Mouse (Mus musculus): ENCODE data around the gene Fcgrt. TPM values are rescaled to one million over a fixed set of nuclear protein-coding genes. Genes with fewer than 3 reads are reported as not detected.

Gene Fcgrt
- polyA plus RNA-seq, 1 experiment from 2014 or later, result 143 TPM

DNA sequence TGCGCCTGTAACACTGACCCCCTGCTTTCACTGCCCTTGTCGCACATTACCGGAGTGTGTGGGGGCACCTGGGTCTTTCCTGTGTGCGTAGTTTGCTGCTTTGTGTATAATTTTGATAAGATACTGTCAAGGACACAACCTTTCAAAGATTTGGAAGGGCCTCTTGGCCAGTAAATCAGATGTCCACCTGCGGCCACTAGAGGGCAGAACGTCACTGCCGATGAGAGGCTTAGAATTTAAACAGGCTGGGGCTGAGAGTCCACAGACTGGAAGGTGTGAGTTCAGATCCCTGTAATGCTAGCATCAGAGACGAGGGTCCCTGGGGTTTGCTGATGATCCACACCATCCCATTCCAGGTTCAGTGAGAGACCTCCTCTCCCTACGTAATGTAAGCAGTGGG, 25.1 kb downstream of the Fcgrt start:
- Histone ChIP-seq H3K4me2 (replicated peaks; ENCODE audit: low read depth, low read length) (no peak overlapping the region), H3K9me3 (ENCODE audit: low read length) (no peaks in the 10 kb centered on the region), H3K27me3 (replicated peaks; ENCODE audit: insufficient read depth, low read length) (no peaks in the 10 kb centered on the region), H3K4me1 (ENCODE audit: insufficient read depth, low read depth, low read length) (no peaks in the 10 kb centered on the region), H3K36me3 (ENCODE audit: insufficient read depth, low read length) (peaks cover 16% of the 10 kb centered on the region), H3K27ac (ENCODE audit: low read length) (no peak overlapping the region), H3K9ac (replicated peaks; ENCODE audit: low read depth) (no peak overlapping the region), H3K4me3 (ENCODE audit: low read depth, low read length) (no peak overlapping the region)
- 23% methylated on average over 9 of the region's 9 CpGs for WGBS
- peak; percentile 84 for DNase-seq (ENCODE audit: low spot score)
- peak; percentile 91 for TF ChIP-seq CTCF (IDR thresholded peaks at IDR 0.05)
- no peak for TF ChIP-seq EP300 (IDR thresholded peaks at IDR 0.05)
- peak; percentile 30; the same call in 1 of the 2 replicates for ATAC-seq

DNA sequence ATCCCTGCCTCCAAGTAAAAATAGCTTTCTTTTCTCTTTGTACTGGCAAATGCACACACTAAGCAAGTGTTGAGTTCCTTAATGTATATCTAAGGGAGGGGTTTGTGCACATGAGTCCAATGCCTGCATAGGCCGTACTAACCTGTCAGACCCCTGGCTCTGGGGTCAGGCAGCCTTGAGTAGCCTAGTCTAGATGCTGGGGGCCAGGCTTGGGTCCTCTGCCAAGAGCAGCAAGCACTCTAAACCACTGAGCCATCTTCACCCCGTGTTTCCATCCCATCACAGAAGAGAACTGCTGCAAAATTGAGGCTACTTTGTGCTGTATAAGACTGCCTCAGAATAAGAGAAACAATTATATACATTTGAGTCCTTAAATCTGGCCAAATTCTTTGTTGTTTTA, 25.8 kb downstream of the Fcgrt start:
- H3K4me3 ChIP-seq (ENCODE audit: low read depth, low read length), result no peak overlapping the region
- no peak overlapping the region for H3K4me2 ChIP-seq (replicated peaks; ENCODE audit: low read depth, low read length)
- H3K27ac ChIP-seq (ENCODE audit: low read length), result no peak overlapping the region
- H3K9ac ChIP-seq (replicated peaks; ENCODE audit: low read depth), result no peak overlapping the region
- TF ChIP-seq EP300 (IDR thresholded peaks at IDR 0.05) (no peak), CTCF (IDR thresholded peaks at IDR 0.05) (no peak)
- ATAC-seq (no peak), DNase-seq (ENCODE audit: low spot score) (no peak)
- no peaks in the 10 kb centered on the region for H3K9me3 ChIP-seq (ENCODE audit: low read length)
- 94% methylated on average over 2 of the region's 2 CpGs for WGBS
- H3K36me3 ChIP-seq (ENCODE audit: insufficient read depth, low read length), result peaks cover 16% of the 10 kb centered on the region
- H3K4me1 ChIP-seq (ENCODE audit: insufficient read depth, low read depth, low read length), result no peaks in the 10 kb centered on the region
- no peaks in the 10 kb centered on the region for H3K27me3 ChIP-seq (replicated peaks; ENCODE audit: insufficient read depth, low read length)

- no peaks in the 10 kb centered on the region for H3K27me3 ChIP-seq (replicated peaks; ENCODE audit: insufficient read depth, low read length)
- peaks cover 16% of the 10 kb centered on the region for H3K36me3 ChIP-seq (ENCODE audit: insufficient read depth, low read length)
- no peak overlapping the region for H3K9ac ChIP-seq (replicated peaks; ENCODE audit: low read depth)
- no peaks in the 10 kb centered on the region for H3K4me1 ChIP-seq (ENCODE audit: insufficient read depth, low read depth, low read length)
- DNase-seq (ENCODE audit: low spot score) (no peak), ATAC-seq (no peak)
- H3K4me3 ChIP-seq (ENCODE audit: low read depth, low read length), result no peak overlapping the region
- no peak overlapping the region for H3K27ac ChIP-seq (ENCODE audit: low read length)
- no peak overlapping the region for H3K4me2 ChIP-seq (replicated peaks; ENCODE audit: low read depth, low read length)
- TF ChIP-seq EP300 (IDR thresholded peaks at IDR 0.05) (no peak), CTCF (IDR thresholded peaks at IDR 0.05) (no peak)
- 91% methylated on average over 14 of the region's 14 CpGs for WGBS
- H3K9me3 ChIP-seq (ENCODE audit: low read length), result no peaks in the 10 kb centered on the region
Observed at GRCm38 (mm10) chr7:45077322-45077721, 26.3 kb downstream of the Fcgrt start.

- Histone ChIP-seq H3K27me3 (replicated peaks; ENCODE audit: insufficient read depth, low read length) (no peaks in the 10 kb centered on the region), H3K4me3 (ENCODE audit: low read depth, low read length) (no peak overlapping the region), H3K36me3 (ENCODE audit: insufficient read depth, low read length) (peaks cover 16% of the 10 kb centered on the region), H3K4me2 (replicated peaks; ENCODE audit: low read depth, low read length) (no peak overlapping the region), H3K9me3 (ENCODE audit: low read length) (no peaks in the 10 kb centered on the region), H3K9ac (replicated peaks; ENCODE audit: low read depth) (no peak overlapping the region), H3K4me1 (ENCODE audit: insufficient read depth, low read depth, low read length) (no peaks in the 10 kb centered on the region), H3K27ac (ENCODE audit: low read length) (no peak overlapping the region)
- ATAC-seq (no peak), DNase-seq (ENCODE audit: low spot score) (no peak)
- TF ChIP-seq CTCF (IDR thresholded peaks at IDR 0.05), result no peak
- TF ChIP-seq EP300 (IDR thresholded peaks at IDR 0.05), result no peak
- 90% methylated on average over 30 of the region's 30 CpGs for WGBS
Observed at GRCm38 (mm10) chr7:45076501-45076900, 27.1 kb downstream of the Fcgrt start.

DNA sequence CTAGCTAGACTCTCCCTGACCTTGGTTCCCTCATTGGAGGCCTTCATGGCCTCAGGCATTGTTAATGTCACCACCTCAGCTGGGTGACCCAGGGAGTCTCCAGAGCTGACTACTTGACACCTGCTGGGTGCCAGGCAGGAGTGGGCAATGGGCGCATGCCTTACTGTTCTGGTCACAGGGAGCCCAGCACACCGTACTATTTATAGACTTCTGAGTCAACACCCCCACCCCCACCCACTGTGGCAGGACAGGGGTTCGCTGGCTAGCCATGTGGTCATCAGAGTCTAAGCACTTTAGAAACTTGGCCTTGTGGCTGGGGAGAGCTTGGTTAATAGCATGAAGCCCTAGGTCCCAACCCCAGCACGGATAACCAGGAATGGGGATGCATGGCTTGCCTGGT, 28.2 kb downstream of the Fcgrt start:
- no peak overlapping the region for H3K4me2 ChIP-seq (replicated peaks; ENCODE audit: low read depth, low read length)
- no peak overlapping the region for H3K27ac ChIP-seq (ENCODE audit: low read length)
- H3K9ac ChIP-seq (replicated peaks; ENCODE audit: low read depth), result no peak overlapping the region
- no peak overlapping the region for H3K4me3 ChIP-seq (ENCODE audit: low read depth, low read length)
- ATAC-seq (peak; percentile 12; the same call in 1 of the 2 replicates), DNase-seq (ENCODE audit: low spot score) (no peak)
- no peaks in the 10 kb centered on the region for H3K9me3 ChIP-seq (ENCODE audit: low read length)
- WGBS, result 53% methylated on average over 4 of the region's 4 CpGs
- no peaks in the 10 kb centered on the region for H3K27me3 ChIP-seq (replicated peaks; ENCODE audit: insufficient read depth, low read length)
- TF ChIP-seq EP300 (IDR thresholded peaks at IDR 0.05) (no peak), CTCF (IDR thresholded peaks at IDR 0.05) (no peak)
- no peaks in the 10 kb centered on the region for H3K4me1 ChIP-seq (ENCODE audit: insufficient read depth, low read depth, low read length)
- peaks cover 16% of the 10 kb centered on the region for H3K36me3 ChIP-seq (ENCODE audit: insufficient read depth, low read length)

DNA sequence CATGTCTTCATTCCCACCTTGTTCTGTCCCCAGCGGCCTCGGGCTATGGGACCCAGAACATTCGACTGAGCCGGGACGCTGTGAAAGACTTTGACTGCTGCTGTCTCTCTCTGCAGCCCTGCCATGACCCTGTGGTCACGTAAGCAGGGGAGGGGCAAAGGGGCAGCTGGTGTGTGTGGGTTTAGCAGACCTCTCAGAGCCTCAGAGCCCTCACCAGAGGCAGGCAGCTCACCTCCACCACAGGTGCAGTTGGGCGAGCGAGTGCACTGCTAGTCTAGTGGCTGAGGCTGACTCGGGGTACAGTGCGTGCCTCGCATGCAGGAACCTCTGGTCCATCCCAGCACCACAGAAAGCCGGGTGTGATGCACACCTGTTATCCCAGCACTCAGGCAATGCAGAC, 29.7 kb downstream of the Fcgrt start:
- no peak for ATAC-seq
- Histone ChIP-seq H3K9ac (replicated peaks; ENCODE audit: low read depth) (no peak overlapping the region), H3K4me1 (ENCODE audit: insufficient read depth, low read depth, low read length) (no peaks in the 10 kb centered on the region), H3K36me3 (ENCODE audit: insufficient read depth, low read length) (peaks cover 16% of the 10 kb centered on the region), H3K4me3 (ENCODE audit: low read depth, low read length) (no peak overlapping the region), H3K9me3 (ENCODE audit: low read length) (no peaks in the 10 kb centered on the region), H3K27ac (ENCODE audit: low read length) (no peak overlapping the region), H3K27me3 (replicated peaks; ENCODE audit: insufficient read depth, low read length) (no peaks in the 10 kb centered on the region), H3K4me2 (replicated peaks; ENCODE audit: low read depth, low read length) (no peak overlapping the region)
- no peak for TF ChIP-seq EP300 (IDR thresholded peaks at IDR 0.05)
- no peak for TF ChIP-seq CTCF (IDR thresholded peaks at IDR 0.05)
- 94% methylated on average over 12 of the region's 12 CpGs for WGBS
- DNase-seq (ENCODE audit: low spot score), result no peak

DNA sequence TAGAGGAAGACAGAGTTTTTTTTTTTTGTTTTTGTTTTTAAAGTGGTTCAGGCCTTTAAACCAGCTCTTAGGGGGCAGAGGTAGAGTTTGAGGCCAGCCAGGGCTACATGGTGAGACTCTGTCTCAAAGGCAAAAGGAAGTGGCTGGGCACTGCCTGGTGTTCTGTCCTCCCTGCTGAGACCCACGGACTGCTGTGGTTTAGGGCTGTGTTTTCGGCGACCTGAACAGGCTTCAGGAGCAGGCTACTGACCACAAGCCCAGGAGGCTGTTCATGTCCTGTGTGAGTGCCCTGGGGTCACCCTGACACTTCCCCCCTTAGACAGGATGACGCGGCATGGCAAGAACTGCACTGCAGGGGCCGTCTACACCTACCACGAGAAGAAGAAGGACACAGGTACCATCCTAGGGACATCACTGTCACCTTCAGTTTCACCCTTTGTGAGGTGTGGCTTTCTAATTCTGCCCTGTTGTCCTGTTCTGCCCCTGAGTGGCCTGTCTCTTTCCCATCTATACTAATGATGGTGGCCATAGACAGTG, 30.4 kb downstream of the Fcgrt start:
- TF ChIP-seq EP300 (IDR thresholded peaks at IDR 0.05) (no peak), CTCF (IDR thresholded peaks at IDR 0.05) (no peak)
- no peak overlapping the region for H3K27ac ChIP-seq (ENCODE audit: low read length)
- WGBS, result 82% methylated on average over 7 of the region's 7 CpGs
- H3K9me3 ChIP-seq (ENCODE audit: low read length), result no peaks in the 10 kb centered on the region
- H3K4me3 ChIP-seq (ENCODE audit: low read depth, low read length), result no peak overlapping the region
- ATAC-seq (no peak), DNase-seq (ENCODE audit: low spot score) (no peak)
- H3K4me2 ChIP-seq (replicated peaks; ENCODE audit: low read depth, low read length), result no peak overlapping the region
- no peak overlapping the region for H3K9ac ChIP-seq (replicated peaks; ENCODE audit: low read depth)
- H3K27me3 ChIP-seq (replicated peaks; ENCODE audit: insufficient read depth, low read length), result no peaks in the 10 kb centered on the region
- H3K4me1 ChIP-seq (ENCODE audit: insufficient read depth, low read depth, low read length), result no peaks in the 10 kb centered on the region
- H3K36me3 ChIP-seq (ENCODE audit: insufficient read depth, low read length), result peaks cover 16% of the 10 kb centered on the region
